Mouse (Mus musculus) CD4-positive, CD25-positive, alpha-beta regulatory T cell, adult 2 months (primary cell): ENCODE results near the gene Sox9.

Experiments
- DNase-seq: peaks from one replicate; pipeline ENCODE4 v3.0.0-alpha.2; 2012; ENCODE audit warnings: low read depth, low spot score

Gene Sox9

DNA sequence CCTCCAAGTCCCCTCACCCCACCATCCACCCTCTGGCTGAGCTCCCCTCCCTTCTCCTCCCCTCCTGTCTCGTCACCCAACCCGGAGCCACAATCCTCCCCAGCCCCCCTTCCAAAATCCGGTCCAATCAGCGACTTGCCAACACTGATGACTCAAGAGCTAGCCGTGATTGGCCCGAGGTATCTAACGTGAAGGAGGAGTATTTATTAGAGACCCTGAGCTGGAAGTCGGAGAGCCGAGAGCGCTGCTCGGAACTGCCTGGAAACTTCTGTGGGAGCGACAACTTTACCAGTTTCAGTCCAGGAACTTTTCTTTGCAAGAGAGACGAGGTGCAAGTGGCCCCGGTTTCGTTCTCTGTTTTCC, at the start of gene Sox9:
TSS of gene Sox9 (plus strand) at position 231 of the 363 bp plus-strand sequence.
- no peak for DNase-seq

DNA sequence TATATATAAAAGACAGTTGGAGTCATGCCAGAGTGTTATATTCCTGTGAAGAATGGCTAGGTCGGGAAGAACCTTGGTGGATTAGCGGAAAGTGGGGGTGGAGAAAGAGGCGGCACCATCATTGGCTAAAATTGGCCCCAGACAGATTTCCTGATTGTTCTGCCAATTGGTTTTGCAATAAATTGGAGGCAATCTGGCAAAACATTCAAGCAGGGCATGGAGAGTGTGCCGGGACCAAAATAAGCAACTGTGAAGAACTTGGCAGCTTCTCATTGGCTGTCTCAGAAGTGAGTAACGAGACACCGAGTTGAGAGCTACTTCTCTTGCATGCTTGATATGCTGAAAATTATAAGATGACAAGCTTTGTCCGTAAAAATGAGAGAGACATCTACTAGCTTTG, 49.6 kb upstream of the Sox9 start:
- no peak for DNase-seq

DNA sequence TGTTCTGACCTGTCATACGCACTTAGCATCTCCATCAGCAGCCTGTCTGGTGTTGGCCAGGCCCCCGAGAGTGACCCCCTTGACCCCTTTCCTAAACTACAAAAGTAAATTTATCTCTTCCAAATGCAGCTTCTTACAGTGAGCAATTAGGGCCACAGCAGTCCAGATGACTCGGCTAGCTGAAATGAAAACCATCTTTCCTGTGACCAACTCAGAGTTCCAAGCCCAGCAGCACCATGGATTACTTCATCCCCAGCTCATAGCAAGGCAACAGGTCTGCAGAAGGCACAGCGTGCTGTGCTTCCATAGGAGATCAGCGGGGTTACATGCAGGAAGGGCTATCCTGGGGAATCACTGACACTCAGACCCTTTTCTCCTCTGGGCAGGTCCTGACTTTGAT, 45.0 kb upstream of the Sox9 start:
- DNase-seq, result no peak

DNA sequence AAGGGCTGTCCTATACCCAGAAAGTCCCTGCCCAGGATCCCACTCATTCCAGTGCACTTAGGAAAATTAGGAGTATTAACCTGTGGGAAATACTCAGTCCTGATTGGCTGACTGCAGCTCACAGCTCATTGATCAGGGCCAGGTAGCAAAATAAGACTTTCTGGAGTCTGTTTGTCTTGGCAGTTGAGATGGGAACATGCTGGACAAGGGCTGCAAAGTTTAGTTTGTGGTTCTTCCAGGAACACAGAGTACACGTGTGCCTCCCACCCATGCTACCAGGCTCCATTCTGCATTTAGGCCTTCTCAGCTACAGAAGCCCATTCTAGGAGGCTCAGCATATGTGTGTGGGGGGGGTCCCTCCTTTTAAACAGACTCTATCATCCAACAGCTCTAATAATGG, 42.3 kb upstream of the Sox9 start:
- DNase-seq, result no peak

DNA sequence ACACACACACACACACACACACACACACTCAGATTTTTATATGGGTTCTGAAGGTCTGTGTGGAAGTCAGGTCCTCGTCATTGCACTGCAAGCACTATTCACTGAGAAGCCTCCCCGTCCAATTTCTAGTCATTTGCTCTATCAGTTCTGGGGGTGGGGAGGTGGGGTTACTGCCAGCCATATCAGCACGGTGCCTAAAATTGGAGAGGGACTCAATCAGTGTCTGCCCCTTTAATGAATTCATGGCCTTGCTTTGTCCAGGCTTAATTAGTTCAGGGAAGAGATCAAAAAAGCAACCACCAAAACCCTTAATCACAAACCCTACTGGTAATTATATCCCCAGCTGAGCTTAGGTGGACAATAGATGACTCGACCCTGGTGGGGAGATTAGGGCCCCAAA, 25.5 kb upstream of the Sox9 start:
- DNase-seq, result no peak

DNA sequence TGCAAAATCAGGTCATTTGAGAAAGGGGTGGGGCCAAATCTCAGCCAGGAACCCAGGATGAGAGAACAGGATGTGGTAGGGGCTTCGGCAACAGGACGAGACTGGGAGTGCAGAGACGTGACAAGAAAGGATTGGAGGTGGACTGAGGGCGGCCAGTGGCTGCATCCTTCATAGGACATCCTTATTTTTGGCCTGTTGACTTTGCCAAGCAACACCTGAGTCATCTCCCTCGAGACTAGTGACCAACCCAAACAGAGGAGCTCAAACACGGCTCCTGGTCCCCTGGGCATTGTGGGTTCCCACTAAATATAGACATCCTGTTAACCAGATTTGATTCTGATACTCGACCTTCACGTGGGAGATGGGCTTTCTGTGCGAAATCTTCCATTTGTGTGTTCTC, 24.0 kb upstream of the Sox9 start:
- DNase-seq, result no peak

DNA sequence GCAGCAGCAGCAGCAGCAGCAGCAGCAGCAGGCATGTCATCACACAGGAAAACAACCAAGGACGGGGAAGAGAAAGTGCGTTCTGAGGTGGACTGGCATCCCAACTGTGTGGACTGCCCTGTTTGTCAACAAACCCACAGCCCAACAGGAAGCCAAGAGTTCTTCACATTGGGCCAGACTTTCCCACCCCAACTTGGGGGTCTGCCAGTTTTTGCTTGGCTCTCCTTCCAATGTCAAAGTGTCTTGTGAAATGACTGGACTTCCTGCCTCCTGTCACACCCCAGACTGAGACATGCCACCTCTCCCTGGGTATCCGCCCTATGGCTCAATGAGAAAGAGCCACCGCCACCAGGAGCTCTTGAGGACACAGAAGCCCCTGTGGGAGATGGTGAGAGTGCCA, 15.1 kb upstream of the Sox9 start:
- no peak for DNase-seq

DNA sequence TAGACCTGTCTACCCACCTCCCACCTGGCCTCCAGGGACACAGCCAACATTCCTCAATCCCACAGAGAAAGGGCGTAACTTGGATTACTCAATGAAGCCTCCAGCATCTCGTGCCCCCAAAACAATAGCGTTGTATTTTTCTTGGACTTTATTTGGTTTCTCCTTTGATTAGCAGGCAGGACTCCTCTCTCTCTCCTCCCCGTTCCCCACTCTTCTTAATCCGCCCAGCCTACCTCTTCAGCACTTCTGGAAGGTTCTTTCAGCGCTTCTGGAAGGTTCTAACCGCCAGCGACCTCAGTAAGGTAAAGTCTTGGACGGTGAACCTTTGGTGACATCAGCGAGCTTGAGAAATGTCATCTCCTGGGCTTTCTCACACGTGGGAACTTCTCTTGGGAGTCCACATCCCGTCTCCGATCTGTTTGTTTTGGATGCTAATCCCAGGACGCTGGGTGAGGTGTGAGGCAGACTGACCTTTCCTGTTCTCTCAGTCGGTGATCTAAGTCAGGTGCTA, 14.4 kb upstream of the Sox9 start:
- no peak for DNase-seq

DNA sequence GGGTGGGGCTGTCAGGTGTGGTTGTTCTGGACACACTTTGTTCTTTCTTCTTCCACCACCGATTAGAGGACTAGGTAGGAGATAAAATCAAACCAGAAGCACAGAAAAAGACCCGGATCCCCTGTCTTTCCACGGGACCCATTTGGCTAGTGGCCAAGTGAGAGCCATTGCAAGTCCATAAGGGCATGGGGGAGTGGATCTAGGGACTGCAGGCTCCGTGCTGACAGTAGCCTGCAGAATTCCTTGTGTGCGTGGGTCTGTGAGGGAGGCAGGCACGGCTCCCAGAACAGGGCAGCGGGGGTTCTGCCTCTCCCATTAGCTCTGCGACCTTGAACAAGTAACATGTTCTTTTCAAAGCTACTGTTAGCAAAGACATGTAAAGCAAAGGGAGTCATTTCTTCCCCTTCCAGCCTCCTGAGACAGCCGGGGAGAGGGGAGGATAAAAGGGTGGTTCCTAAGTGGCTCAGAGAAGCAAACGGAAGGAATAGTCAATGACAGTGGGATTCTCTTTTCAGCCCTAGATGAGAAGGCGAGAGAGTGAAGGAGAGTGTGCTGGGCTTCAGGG, 9.2 kb upstream of the Sox9 start:
- no peak for DNase-seq

DNA sequence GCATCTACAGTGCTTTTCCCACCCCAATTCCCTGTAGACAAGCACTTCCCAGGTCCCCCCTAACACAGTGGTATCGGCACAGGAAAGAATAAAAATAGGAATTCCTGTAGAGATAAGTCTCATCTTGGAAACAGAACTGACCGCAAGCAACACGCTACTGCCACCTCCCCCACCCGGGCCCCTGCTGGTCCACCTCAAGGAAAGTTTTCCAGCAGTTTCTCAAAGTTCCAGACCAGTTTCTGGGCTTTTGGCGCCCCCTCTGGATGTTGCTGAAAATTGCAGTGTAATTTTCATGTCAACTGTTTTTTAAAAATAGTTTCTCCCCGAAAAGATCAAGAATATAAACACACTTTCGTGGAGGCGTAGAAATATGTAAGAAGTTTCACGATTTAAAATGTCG, 2.3 kb upstream of the Sox9 start:
- DNase-seq, result no peak

DNA sequence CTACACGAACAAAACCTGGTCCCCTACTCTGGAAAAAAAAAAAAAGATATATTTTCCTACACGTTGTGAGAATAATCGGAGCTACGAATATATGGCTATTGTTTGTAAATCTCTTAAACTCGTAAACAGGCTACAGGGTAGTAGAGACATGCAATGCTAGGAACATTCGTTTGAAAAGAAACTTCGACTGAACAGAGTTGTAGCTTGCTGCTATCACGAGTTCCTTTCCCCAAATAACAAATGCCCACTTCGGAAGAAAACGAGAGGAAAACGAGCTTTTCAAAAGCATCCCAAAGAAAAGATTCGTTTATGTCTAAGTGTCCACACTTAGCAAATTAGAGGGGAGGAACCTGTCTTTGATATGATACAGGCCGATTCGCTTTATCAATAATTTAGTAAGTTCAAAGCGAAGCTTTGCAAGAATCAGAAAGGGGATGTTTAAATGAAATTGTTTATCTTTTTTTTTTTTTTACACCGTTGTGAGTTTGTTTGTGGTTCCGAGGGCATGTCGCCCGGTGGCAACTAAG, 1.6 kb upstream of the Sox9 start:
- no peak for DNase-seq

DNA sequence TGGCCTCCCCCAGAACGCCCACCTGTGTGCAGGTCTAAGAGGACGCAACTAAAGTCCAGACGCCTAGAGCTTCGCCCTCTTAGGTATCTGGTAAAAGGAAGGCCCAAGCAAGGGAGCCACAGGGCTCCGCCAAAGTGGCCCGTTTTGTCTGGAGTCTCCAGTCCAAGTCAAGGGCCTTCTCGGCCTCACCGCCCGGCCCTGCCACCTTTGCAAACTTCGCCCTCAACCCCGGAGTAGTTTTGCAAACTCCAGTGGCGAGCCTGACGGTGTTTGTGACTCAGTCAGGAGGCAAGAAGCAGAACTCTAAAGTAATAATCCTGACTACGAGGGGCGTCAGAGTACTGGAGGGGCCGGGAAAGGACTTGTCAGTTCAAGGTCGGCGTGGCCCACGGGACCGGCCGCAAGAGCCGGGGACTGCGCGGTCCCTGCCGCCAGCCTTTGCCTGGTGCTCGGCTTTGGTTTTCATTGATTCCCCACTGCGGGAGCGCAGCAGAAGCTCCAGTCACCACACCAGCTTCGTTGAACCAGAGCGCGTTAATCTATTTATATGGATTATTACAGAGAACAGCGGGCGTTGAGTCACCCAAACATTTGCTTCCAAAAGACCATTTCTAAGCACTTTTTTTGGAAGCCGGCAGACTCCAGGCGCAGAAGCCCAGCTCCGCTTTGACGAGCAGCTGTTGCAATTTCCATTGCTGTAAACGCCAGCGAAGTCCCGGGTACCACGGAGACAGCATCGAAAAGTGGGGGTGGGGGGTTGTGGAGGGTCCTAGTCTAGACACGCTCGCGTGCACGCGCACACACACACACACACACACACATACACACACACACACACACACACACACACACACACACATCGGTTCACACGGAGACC, 751 bp upstream of the Sox9 start:
- no peak for DNase-seq

DNA sequence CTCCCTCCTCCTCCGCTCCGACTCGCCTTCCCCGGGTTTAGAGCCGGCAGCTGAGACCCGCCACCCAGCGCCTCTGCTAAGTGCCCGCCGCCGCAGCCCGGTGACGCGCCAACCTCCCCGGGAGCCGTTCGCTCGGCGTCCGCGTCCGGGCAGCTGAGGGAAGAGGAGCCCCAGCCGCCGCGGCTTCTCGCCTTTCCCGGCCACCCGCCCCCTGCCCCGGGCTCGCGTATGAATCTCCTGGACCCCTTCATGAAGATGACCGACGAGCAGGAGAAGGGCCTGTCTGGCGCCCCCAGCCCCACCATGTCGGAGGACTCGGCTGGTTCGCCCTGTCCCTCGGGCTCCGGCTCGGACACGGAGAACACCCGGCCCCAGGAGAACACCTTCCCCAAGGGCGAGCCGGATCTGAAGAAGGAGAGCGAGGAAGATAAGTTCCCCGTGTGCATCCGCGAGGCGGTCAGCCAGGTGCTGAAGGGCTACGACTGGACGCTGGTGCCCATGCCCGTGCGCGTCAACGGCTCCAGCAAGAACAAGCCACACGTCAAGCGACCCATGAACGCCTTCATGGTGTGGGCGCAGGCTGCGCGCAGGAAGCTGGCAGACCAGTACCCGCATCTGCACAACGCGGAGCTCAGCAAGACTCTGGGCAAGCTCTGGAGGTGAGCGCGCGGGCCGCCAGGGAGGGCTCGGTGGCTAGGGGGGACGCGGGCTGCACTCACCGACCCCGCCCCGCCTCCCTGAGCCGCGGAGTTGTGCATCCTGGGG, 515 bp downstream of the Sox9 start:
- no peak for DNase-seq

DNA sequence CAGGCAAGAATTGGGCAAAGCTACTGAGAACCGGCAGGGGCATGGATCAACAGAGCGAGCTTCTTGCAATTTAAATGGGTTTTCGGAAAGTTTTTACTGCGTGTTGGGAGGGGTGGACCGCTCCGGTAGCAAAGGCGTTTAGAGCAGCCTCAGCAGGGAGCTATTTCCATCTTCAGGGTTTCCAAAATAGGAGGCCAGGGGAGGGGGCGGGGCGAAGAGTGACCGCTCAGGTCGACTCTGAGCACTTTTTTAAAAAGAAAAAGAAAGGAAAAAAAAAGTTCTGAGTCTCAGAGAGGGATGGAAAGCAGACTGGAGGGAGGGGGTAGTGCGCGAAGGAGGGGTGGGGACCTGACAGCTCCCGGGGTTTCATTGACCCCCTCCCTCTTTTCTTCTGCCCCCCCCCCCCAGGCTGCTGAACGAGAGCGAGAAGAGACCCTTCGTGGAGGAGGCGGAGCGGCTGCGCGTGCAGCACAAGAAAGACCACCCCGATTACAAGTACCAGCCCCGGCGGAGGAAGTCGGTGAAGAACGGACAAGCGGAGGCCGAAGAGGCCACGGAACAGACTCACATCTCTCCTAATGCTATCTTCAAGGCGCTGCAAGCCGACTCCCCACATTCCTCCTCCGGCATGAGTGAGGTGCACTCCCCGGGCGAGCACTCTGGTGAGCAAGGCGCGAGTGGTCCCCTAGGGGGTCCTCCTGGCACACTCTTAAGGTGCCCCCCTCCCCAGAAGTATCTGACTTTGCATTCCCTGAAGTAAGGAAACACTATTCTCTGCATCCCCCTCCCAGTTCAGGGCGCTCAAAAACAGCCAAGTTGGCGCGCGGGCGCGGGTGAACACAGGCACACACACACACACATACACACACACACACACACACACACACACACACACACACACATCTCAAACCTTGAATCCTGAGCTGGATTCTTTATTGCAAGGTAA, 1.6 kb downstream of the Sox9 start:
- no peak for DNase-seq

DNA sequence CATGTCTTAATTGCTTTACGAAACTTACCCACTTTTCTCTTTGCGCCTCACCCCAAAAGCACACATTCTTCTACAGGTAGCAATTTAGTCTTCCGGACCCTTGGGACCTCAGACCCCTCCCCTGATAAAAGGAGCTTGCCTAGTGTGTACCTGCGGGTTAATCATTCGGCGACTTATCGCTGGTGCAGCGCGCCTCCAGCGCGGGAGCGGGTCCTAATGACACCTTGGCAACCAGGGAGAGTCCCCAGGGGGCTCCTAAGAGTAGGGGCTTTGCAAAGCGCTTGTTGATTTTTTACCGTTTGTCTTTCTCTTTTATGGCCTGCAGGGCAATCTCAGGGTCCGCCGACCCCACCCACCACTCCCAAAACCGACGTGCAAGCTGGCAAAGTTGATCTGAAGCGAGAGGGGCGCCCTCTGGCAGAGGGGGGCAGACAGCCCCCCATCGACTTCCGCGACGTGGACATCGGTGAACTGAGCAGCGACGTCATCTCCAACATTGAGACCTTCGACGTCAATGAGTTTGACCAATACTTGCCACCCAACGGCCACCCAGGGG, 2.4 kb downstream of the Sox9 start:
- no peak for DNase-seq

DNA sequence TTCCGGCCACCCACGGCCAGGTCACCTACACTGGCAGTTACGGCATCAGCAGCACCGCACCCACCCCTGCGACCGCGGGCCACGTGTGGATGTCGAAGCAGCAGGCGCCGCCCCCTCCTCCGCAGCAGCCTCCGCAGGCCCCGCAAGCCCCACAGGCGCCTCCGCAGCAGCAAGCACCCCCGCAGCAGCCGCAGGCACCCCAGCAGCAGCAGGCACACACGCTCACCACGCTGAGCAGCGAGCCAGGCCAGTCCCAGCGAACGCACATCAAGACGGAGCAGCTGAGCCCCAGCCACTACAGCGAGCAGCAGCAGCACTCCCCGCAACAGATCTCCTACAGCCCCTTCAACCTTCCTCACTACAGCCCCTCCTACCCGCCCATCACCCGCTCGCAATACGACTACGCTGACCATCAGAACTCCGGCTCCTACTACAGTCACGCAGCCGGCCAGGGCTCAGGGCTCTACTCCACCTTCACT, 2.9 kb downstream of the Sox9 start:
- no peak for DNase-seq

DNA sequence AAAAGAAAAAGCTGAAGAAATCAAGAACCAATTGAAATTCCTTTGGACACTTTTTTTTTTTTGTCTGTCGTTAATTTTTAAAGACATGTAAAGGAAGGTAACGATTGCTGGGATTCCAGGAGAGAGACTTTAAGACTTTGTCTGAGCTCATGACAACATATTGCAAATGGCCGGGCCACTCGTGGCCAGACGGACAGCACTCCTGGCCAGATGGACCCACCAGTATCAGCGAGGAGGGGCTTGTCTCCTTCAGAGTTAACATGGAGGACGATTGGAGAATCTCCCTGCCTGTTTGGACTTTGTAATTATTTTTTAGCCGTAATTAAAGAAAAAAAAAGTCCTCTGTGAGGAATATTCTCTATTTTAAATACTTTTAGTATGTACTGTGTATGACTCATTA, 3.6 kb downstream of the Sox9 start:
- DNase-seq, result no peak

DNA sequence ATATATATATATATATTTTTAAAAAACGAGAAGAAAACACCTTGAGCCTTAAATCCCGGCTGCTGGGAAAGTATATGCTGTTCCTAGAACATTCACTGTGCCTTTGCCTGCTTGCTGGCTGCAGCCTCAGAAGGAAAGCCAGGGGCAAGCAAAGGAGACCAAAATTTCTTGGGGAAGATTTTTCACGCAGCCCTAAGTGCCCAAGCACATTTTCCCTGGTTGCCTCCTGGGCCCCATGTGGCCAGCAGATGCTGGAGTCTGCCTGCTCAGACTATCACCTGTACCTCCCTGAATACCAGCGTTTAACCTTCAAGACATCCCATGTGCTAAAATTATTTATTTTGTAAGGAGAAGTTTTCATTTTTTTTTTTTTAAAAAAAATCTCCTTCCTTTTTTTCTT, 4.4 kb downstream of the Sox9 start:
- DNase-seq, result no peak

DNA sequence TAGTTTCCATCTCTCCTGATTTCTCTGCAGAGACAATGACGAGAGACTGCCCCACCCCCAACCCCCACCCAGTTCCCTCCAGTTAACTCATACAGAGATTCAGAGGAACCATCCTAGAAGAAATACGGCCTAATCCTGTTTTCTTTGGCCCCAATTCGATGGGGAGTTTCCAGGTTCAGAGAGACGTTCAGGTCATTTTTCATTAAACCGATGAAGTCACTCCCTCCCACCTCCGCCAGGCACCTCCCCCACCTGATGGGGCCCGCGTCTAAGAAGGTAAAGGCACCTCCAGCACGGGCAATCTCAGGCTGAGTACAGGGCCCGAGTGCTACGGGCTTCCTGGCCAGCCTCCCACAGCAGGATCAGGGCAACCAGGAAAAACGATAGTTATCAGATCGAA, 6.3 kb downstream of the Sox9 start:
- no peak for DNase-seq

DNA sequence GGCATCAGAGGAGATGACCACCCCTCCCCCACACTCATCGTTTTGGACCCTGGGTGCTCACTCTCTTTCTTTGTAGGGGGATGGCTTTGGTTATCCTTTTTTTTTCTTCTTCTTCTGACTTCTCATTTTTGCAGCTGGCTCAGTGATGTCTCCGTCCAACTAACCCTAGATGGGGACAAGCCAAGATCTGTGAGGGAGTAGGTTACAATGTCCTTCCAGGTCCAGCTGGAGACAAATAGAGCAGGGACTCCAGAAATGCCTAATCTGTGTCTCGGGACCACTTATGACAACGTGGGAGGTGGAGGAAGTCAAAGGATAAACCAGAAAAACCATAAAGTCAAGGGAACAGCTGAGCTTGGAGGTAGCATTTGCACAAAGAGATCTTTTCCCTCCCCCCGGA, 14.4 kb downstream of the Sox9 start:
- DNase-seq, result no peak
